Mouse (Mus musculus) G1E (cell line): ENCODE results near the gene Midn.

Experiments
- CTCF ChIP-seq: IDR thresholded peaks from 2 replicates; pipeline ENCODE4 v1.5.1; 2012; ENCODE audit warnings: low read depth, low read length, inconsistent platforms, mixed read lengths
- GATA1 ChIP-seq: IDR thresholded peaks from 2 replicates; pipeline ENCODE4 v1.6.1; 2012; ENCODE audit warnings: borderline replicate concordance, low read length, inconsistent platforms, mixed read lengths
- GATA2 ChIP-seq: IDR thresholded peaks from 2 replicates; pipeline ENCODE4 v1.6.1; 2012; ENCODE audit warnings: low read depth, low read length, inconsistent platforms, borderline replicate concordance
- POLR2AphosphoS5 ChIP-seq: IDR thresholded peaks from 2 replicates; pipeline ENCODE4 v1.6.1; 2012; ENCODE audit warnings: low read depth, low read length, inconsistent platforms; ENCODE audit not compliant: insufficient replicate concordance
- TAL1 ChIP-seq: conservative IDR thresholded peaks from 2 replicates; pipeline ENCODE4 v1.6.1; 2012; ENCODE audit warnings: low read depth, low read length, inconsistent platforms, mixed read lengths

GRCm38 (mm10) chr10:80157141-80157929 is 9.3 kb downstream of the Midn start:
- TF ChIP-seq CTCF (no peak), POLR2AphosphoS5 (no peak), GATA1 (no peak), GATA2 (no peak), TAL1 (no peak)
